Mouse (Mus musculus) embryonic facial prominence, embryonic 10.5 days (tissue): Measurements from ENCODE around the gene Gm7324. TPM values are rescaled to one million over a fixed set of nuclear protein-coding genes. Genes with fewer than 3 reads are reported as not detected.
"Not testable (repeated sequence)": the region's sequence is repeated elsewhere in the genome, so short reads cannot be mapped to it uniquely, and the experiment has no call there.

Source experiments
- DNase-seq: peaks from one replicate; pipeline ENCODE4 v3.0.0-alpha.2; 2017; ENCODE audit warnings: low spot score
- H3K27ac ChIP-seq: fragments of 300-500 bp; sonication (generic); replicated peaks from 2 replicates; pipeline ENCODE4 v1.5.1; 2016; ENCODE audit warnings: mild to moderate bottlenecking
- H3K27me3 ChIP-seq: fragments of 300-500 bp; sonication (generic); replicated peaks from 2 replicates; pipeline ENCODE4 v1.6.1; 2016; ENCODE audit warnings: low read depth, mild to moderate bottlenecking; ENCODE audit not compliant: poor library complexity, severe bottlenecking
- H3K36me3 ChIP-seq: fragments of 300-500 bp; sonication (generic); replicated peaks from 2 replicates; pipeline ENCODE4 v1.6.1; 2016; ENCODE audit warnings: mild to moderate bottlenecking, moderate library complexity
- H3K4me1 ChIP-seq: fragments of 300-500 bp; sonication (generic); 2 replicates; pipeline ENCODE4 v1.6.1; 2016
- H3K4me3 ChIP-seq: fragments of 300-500 bp; sonication (generic); 2 replicates; pipeline ENCODE4 v1.5.1; 2016; ENCODE audit warnings: mild to moderate bottlenecking, moderate library complexity
- H3K9me3 ChIP-seq: fragments of 300-500 bp; sonication (generic); 2 replicates; pipeline ENCODE4 v1.6.1; 2016; ENCODE audit warnings: mild to moderate bottlenecking
- WGBS: fragments of 180-500 bp; shearing (Covaris S2); methylation state at CpG from one replicate; pipeline ENCODE4 v1.1.7; 2016; 5-methylcytosine and 5-hydroxymethylcytosine counted together
- polyA plus RNA-seq: library from polyadenylated mRNA; unstranded; fragments of >200 nt; fragmentation: Nextera tagmentation; extraction: Ambion mirVana; gene quantifications from 2 replicates; pipeline ENCODE4 v1.2.1, GENCODE M21; 2016

Gene Gm7324
- 0.74 and 1.3 TPM in 2 replicates for polyA plus RNA-seq

DNA sequence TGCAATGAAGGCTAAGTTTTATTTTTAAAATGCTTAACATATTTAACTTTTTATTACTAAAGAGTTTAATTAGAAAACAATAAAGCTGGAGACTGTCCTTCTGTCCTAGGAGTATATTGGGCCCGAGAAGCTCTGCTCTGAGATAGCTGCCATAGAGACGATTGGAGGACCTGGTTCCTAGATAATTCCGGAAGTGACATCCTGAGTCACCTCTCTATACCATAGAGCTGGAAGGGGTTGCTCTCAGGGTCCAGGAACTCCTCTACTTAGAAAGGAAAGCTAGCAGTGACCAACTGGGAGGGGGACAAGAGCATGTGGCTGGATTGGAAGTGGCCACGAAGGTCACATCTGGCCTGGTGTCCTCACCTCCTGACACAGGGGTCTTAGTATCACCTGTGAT is at the start of gene Gm7324:
Gene Gm7324 (plus strand): TSS at position 208 of the 400 bp plus-strand sequence.
- not testable (repeated sequence) for H3K36me3 ChIP-seq, H3K9me3 ChIP-seq, H3K4me1 ChIP-seq, H3K27ac ChIP-seq, H3K27me3 ChIP-seq, H3K4me3 ChIP-seq, DNase-seq
- WGBS, result 90% methylated on average over 4 of the region's 4 CpGs

DNA sequence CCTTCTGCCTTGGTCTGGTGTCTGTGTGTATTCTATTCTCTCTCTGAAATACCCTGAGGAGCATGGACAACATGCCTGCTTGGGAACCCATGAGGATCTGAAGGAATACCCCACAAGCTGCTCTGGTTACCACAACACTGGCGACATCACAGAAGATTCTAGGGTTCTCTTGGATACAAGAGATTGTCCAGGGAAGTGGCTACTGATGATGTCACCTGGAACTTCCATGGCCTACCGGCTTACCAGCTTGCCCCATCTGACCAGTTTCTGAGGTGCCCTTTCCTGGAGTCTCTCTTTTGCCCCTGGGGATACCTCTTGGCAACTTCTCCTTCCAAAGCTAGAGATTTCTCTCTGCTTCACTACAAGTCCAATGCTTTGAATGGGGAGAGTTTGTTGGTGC is 20.5 kb upstream of the Gm7324 start, which contains the start of gene Gm8165:
Gene Gm8165 (minus strand): TSS at position 101 of the 400 bp plus-strand sequence.
- H3K36me3 ChIP-seq, H3K9me3 ChIP-seq, DNase-seq, H3K4me1 ChIP-seq, H3K27me3 ChIP-seq, H3K27ac ChIP-seq, H3K4me3 ChIP-seq: not testable (repeated sequence)
- 88% methylated on average over 1 of the region's 2 CpGs for WGBS

DNA sequence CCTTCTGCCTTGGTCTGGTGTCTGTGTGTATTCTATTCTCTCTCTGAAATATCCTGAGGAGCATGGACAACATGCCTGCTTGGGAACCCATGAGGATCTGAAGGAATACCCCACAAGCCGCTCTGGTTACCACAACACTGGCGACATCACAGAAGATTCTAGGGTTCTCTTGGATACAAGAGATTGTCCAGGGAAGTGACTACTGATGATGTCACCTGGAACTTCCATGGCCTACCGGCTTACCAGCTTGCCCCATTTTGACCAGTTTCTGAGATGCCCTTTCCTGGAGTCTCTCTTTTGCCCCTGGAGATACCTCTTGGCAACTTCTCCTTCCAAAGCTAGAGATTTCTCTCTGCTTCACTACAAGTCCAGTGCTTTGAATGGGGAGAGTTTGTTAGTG is 29.8 kb downstream of the Gm7324 start, which contains the start of gene Gm16506:
Gene Gm16506 (minus strand): TSS at position 101 of the 400 bp plus-strand sequence.
- H3K4me1 ChIP-seq, H3K36me3 ChIP-seq, H3K9me3 ChIP-seq, DNase-seq, H3K27ac ChIP-seq, H3K27me3 ChIP-seq, H3K4me3 ChIP-seq: not testable (repeated sequence)
- 80% methylated on average over 3 of the region's 3 CpGs for WGBS

- H3K4me1 ChIP-seq, H3K27me3 ChIP-seq, H3K9me3 ChIP-seq, H3K4me3 ChIP-seq, DNase-seq, H3K36me3 ChIP-seq, H3K27ac ChIP-seq: not testable (repeated sequence)
- WGBS, result 83% methylated on average over 4 of the region's 4 CpGs
These were observed 49.9 kb downstream of the Gm7324 start, which contains the start of gene Gm6526 for GRCm38 (mm10) chr14:43747566-43747965. Gm6526 (plus strand) TSS chr14:43747866.

Other genes with a start within 250 kb of the Gm7324 start
- not detected in 2 replicates for gene Gm5799, start 154.3 kb upstream of the Gm7324 start, polyA plus RNA-seq
- not detected in 2 replicates for gene Gm17654, start 118.7 kb upstream of the Gm7324 start, polyA plus RNA-seq
- gene Gm10375, start 89.8 kb upstream of the Gm7324 start, polyA plus RNA-seq, result not detected in 2 replicates
- not detected in 2 replicates for gene Gm8165, start 20.6 kb upstream of the Gm7324 start, polyA plus RNA-seq
- gene Gm16506, start 29.7 kb downstream of the Gm7324 start, polyA plus RNA-seq, result not detected in 2 replicates
- gene Gm6526, start 50.0 kb downstream of the Gm7324 start, polyA plus RNA-seq, result not detected in 2 replicates
- not detected in 2 replicates for gene Gm8180, start 86.9 kb downstream of the Gm7324 start, polyA plus RNA-seq
- gene Ear1, start 177.7 kb downstream of the Gm7324 start, polyA plus RNA-seq, result not detected in 2 replicates
- gene Ear10, start 225.7 kb downstream of the Gm7324 start, polyA plus RNA-seq, result not detected in 2 replicates
- 7.6 and 8.7 TPM in 2 replicates for gene Gm8113, start 227.6 kb downstream of the Gm7324 start, polyA plus RNA-seq